Mouse (Mus musculus): Measurements from ENCODE around the gene Pigo. TPM values are rescaled to one million over a fixed set of nuclear protein-coding genes. Genes with fewer than 3 reads are reported as not detected.
"Not testable (repeated sequence)": the region's sequence is repeated elsewhere in the genome, so short reads cannot be mapped to it uniquely, and the experiment has no call there.

The Pigo gene
- polyA plus RNA-seq, 1 experiment from 2014 or later = 15.0 TPM

- WGBS = 87% methylated on average over 23 of the region's 23 CpGs
- no peak overlapping the region for H3K9ac ChIP-seq
- peaks cover 50% of the 10 kb centered on the region for H3K36me3 ChIP-seq
- no peaks in the 10 kb centered on the region for H3K27me3 ChIP-seq
- H3K27ac ChIP-seq = no peak overlapping the region
- H3K4me3 ChIP-seq = no peak overlapping the region
- H3K9me3 ChIP-seq (replicated peaks) = no peaks in the 10 kb centered on the region
- no peak overlapping the region for H3K4me2 ChIP-seq
- peaks cover 6% of the 10 kb centered on the region for H3K4me1 ChIP-seq (replicated peaks)
- ATAC-seq (replicated peaks; ENCODE audit: insufficient number of reproducible peaks, insufficient read depth, low FRiP score, low read depth) = no peak
Observed at GRCm38 (mm10) chr4:43019641-43020465, 5.8 kb downstream of the Pigo start.

DNA sequence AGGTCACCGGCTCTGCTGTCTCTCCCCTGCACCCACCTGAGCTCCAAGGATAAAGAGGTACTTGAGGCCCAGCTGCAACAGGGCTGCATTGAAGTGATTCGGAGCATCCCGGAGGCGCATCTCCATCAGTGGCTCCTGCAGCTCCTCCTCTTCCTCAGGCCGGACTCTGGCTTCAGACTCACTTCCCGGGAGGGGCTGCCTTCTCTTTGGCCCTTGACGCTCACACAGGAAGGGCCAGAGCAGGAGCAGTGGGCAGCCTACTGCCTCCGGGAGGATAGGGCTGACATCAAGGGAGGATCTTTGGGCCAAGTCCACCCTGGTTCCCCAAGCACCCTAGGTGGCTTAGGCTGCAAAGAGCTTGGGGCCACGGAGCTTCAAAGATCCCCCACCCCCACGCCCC lies 6.4 kb downstream of the Pigo start:
- H3K4me1 ChIP-seq (replicated peaks) = no peaks in the 10 kb centered on the region
- ATAC-seq (replicated peaks; ENCODE audit: insufficient number of reproducible peaks, insufficient read depth, low FRiP score, low read depth) = no peak
- no peak overlapping the region for H3K4me3 ChIP-seq
- H3K4me2 ChIP-seq = no peak overlapping the region
- H3K36me3 ChIP-seq = peaks cover 50% of the 10 kb centered on the region
- H3K9ac ChIP-seq = no peak overlapping the region
- WGBS = 91% methylated on average over 10 of the region's 10 CpGs
- H3K27me3 ChIP-seq = no peaks in the 10 kb centered on the region
- no peaks in the 10 kb centered on the region for H3K9me3 ChIP-seq (replicated peaks)
- H3K27ac ChIP-seq = no peak overlapping the region

DNA sequence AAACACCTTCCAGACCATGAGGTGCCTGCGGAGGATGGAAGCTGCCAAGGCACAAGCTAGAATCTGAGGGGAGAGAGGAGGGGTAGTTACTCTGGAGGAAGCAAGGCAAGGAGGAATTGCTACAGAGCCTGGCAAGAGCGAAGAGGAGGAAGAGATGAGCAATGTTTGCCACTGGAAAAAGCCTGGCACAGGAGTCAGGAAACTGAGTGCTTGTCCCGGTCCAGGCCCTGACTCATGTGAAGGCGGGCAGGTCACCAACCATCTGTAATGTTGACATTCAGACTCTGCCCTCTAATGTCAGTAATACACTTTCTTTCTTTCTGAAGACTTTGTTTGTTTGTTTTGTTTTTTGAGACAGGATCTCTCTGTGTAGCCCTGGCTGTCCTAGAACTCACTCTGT lies 7.5 kb downstream of the Pigo start:
- H3K9ac ChIP-seq = no peak overlapping the region
- H3K4me2 ChIP-seq = no peak overlapping the region
- no peak overlapping the region for H3K27ac ChIP-seq
- no peaks in the 10 kb centered on the region for H3K27me3 ChIP-seq
- peaks cover 46% of the 10 kb centered on the region for H3K36me3 ChIP-seq
- no peak overlapping the region for H3K4me3 ChIP-seq
- H3K4me1 ChIP-seq (replicated peaks) = peaks cover 5% of the 10 kb centered on the region; the same call in 1 of the 2 replicates
- WGBS = 89% methylated on average over 4 of the region's 4 CpGs
- H3K9me3 ChIP-seq (replicated peaks) = no peaks in the 10 kb centered on the region
- ATAC-seq (replicated peaks; ENCODE audit: insufficient number of reproducible peaks, insufficient read depth, low FRiP score, low read depth) = no peak

- Histone ChIP-seq H3K27ac (no peak overlapping the region), H3K36me3 (no peaks in the 10 kb centered on the region), H3K4me2 (no peak overlapping the region), H3K9ac (no peak overlapping the region), H3K4me1 (replicated peaks) (peaks cover 15% of the 10 kb centered on the region), H3K9me3 (replicated peaks) (no peaks in the 10 kb centered on the region), H3K27me3 (no peaks in the 10 kb centered on the region), H3K4me3 (no peak overlapping the region)
- WGBS = 92% methylated on average over 1 of the region's 1 CpGs
- no peak for ATAC-seq (replicated peaks; ENCODE audit: insufficient number of reproducible peaks, insufficient read depth, low FRiP score, low read depth)
Observed at GRCm38 (mm10) chr4:43012091-43012490, 13.5 kb downstream of the Pigo start.

GRCm38 (mm10) chr4:43010161-43011038 lies 15.2 kb downstream of the Pigo start, which contains the start of gene Fancg:
TSS of gene Fancg (minus strand) at chr4:43010506.
- Histone ChIP-seq H3K27me3 (no peaks in the 10 kb centered on the region), H3K4me1 (replicated peaks) (peaks cover 15% of the 10 kb centered on the region), H3K4me2 (peak within 1 kb of the TSS; percentile 85), H3K27ac (peak within 1 kb of the TSS; percentile 67), H3K9me3 (replicated peaks) (no peaks in the 10 kb centered on the region), H3K9ac (peak within 1 kb of the TSS; percentile 73), H3K4me3 (peak within 1 kb of the TSS; percentile 98), H3K36me3 (no peaks in the 10 kb centered on the region; the same call in 1 of the 2 replicates)
- ATAC-seq (replicated peaks; ENCODE audit: insufficient number of reproducible peaks, insufficient read depth, low FRiP score, low read depth) = peak; percentile 87
- 1% methylated on average over 37 of the region's 37 CpGs for WGBS

GRCm38 (mm10) chr4:43005765-43006164 lies 19.9 kb downstream of the Pigo start:
- Histone ChIP-seq H3K4me2 (no peak overlapping the region), H3K4me3 (no peak overlapping the region), H3K27ac (no peak overlapping the region), H3K4me1 (replicated peaks) (peaks cover 9% of the 10 kb centered on the region), H3K9ac (no peak overlapping the region), H3K9me3 (replicated peaks) (no peaks in the 10 kb centered on the region), H3K36me3 (no peaks in the 10 kb centered on the region; the same call in none of the 2 replicates), H3K27me3 (no peaks in the 10 kb centered on the region)
- no peak for ATAC-seq (replicated peaks; ENCODE audit: insufficient number of reproducible peaks, insufficient read depth, low FRiP score, low read depth)
- WGBS = 64% methylated on average over 2 of the region's 2 CpGs

- no peak overlapping the region for H3K27ac ChIP-seq
- H3K9ac ChIP-seq = no peak overlapping the region
- no peaks in the 10 kb centered on the region for H3K27me3 ChIP-seq
- H3K4me1 ChIP-seq (replicated peaks) = peaks cover 7% of the 10 kb centered on the region; the same call in 1 of the 2 replicates
- H3K9me3 ChIP-seq (replicated peaks) = no peaks in the 10 kb centered on the region
- no peak for ATAC-seq (replicated peaks; ENCODE audit: insufficient number of reproducible peaks, insufficient read depth, low FRiP score, low read depth)
- H3K36me3 ChIP-seq = no peaks in the 10 kb centered on the region; the same call in none of the 2 replicates
- no peak overlapping the region for H3K4me2 ChIP-seq
- 88% methylated on average over 3 of the region's 3 CpGs for WGBS
- H3K4me3 ChIP-seq = no peak overlapping the region
Observed at GRCm38 (mm10) chr4:43004951-43005350, 20.7 kb downstream of the Pigo start.

- Histone ChIP-seq H3K4me1 (replicated peaks) (peaks cover 9% of the 10 kb centered on the region; the same call in 1 of the 2 replicates), H3K9ac (no peak overlapping the region), H3K36me3 (no peaks in the 10 kb centered on the region; the same call in none of the 2 replicates), H3K9me3 (replicated peaks) (no peaks in the 10 kb centered on the region), H3K27me3 (no peaks in the 10 kb centered on the region), H3K27ac (no peak overlapping the region), H3K4me2 (no peak overlapping the region), H3K4me3 (no peak overlapping the region)
- ATAC-seq (replicated peaks; ENCODE audit: insufficient number of reproducible peaks, insufficient read depth, low FRiP score, low read depth) = no peak
- 74% methylated on average over 12 of the region's 12 CpGs for WGBS
Observed at GRCm38 (mm10) chr4:43002756-43003439, 22.7 kb downstream of the Pigo start.

GRCm38 (mm10) chr4:43001272-43001671 lies 24.3 kb downstream of the Pigo start:
- H3K36me3 ChIP-seq = no peaks in the 10 kb centered on the region; the same call in none of the 2 replicates
- 90% methylated on average over 2 of the region's 2 CpGs for WGBS
- H3K9me3 ChIP-seq (replicated peaks) = no peaks in the 10 kb centered on the region
- H3K4me3 ChIP-seq = no peak overlapping the region
- no peak overlapping the region for H3K9ac ChIP-seq
- peaks cover 20% of the 10 kb centered on the region for H3K4me1 ChIP-seq (replicated peaks)
- H3K4me2 ChIP-seq = no peak overlapping the region
- peak overlapping the region; percentile 99; the same call in 1 of the 2 replicates for H3K27ac ChIP-seq
- ATAC-seq (replicated peaks; ENCODE audit: insufficient number of reproducible peaks, insufficient read depth, low FRiP score, low read depth) = no peak
- H3K27me3 ChIP-seq = no peaks in the 10 kb centered on the region

DNA sequence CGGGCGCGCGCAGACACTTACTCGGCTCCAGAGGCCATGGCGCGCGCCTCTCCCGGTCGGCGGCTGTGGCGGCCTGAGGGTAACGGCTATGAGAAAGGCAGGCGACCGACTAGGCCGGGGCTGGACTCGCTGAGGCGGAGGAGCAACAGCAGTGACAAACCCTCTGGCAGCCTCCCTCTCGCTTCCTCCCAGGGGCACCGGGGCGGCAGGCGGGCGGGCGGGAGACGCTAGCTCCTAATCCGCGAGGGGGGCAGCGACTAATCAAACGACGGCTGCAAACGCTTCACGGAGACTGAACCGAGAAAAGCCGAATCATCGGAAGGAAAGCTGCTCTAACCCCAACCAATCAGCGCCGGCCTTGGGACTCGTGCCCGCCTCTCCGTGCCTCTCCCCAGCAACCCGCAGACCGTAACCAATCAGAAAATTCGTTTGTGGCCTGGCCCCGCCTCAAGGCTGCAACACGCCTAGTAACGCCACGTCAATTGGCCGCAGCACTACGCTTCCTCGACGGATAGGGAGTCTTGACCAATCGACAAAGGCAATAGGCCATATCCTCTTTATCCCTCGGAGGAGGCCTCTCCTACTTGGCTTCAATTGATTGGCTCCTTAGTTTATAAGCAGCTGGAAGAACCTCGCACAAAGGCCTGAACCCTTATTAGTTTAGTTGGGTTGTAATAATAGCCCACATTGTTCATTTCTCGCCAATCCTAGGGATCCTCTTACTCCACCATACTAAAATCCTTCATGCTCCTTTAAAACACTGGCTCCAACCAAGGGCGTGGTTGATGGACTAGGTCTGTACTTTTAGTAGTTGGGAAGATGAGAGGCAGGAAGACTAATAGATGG lies 25.3 kb downstream of the Pigo start, which contains the start of gene Vcp:
Vcp (minus strand) TSS at position 367 of the 846 bp plus-strand sequence.
- H3K27me3 ChIP-seq; H3K36me3 ChIP-seq; H3K9me3 ChIP-seq (replicated peaks): not testable (repeated sequence)
- H3K4me3 ChIP-seq = peak within 1 kb of the TSS; percentile 85
- peak; percentile 98 for ATAC-seq (replicated peaks; ENCODE audit: insufficient number of reproducible peaks, insufficient read depth, low FRiP score, low read depth)
- peaks cover 20% of the 10 kb centered on the region for H3K4me1 ChIP-seq (replicated peaks)
- peak within 1 kb of the TSS; percentile 99 for H3K27ac ChIP-seq
- peak within 1 kb of the TSS; percentile 99 for H3K9ac ChIP-seq
- WGBS = 1% methylated on average over 52 of the region's 56 CpGs
- peak within 1 kb of the TSS; percentile 71 for H3K4me2 ChIP-seq

All from heart, embryonic 15.5 days (tissue).